ENCODE assay signal across 9 mouse cellular contexts in genomic region chr15:74004008-74004680, GRCm38 (mm10).
A peak's percentile ranks its signal among the peaks of the same experiment; 100 is the strongest.
DNase-seq lines count a peak whose midpoint lies in the region; ATAC-seq lines count a peak whose summit lies in the region.
"Had no signal": no experiment of that assay in that cellular context is flagged by ENCODE, and none has a peak within 500 bp of the region (broad histone marks: within the 10 kb centered on the region; RNA-seq: fewer than 3 reads in every experiment).

No protein-coding gene starts in this region.

- H3K4me3 ChIP-seq in hindbrain, embryonic 11.5 days (ENCODE audit: low read depth, low read length), result no peak overlapping the region
- H3K4me3 ChIP-seq in hindbrain, embryonic 16.5 days (ENCODE audit: low read length), result no peak overlapping the region

- H3K27ac ChIP-seq in hindbrain, embryonic 11.5 days (ENCODE audit: low read depth, low read length), result no peak overlapping the region
- no peak overlapping the region for H3K27ac ChIP-seq in hindbrain, embryonic 16.5 days (ENCODE audit: low read depth, low read length)

- intact Hi-C loops in gastrocnemius, postnatal 36 days (cut with DNase I), result no loop called here

- no peaks in the 10 kb centered on the region for H3K36me3 ChIP-seq in hindbrain, embryonic 11.5 days (ENCODE audit: control insufficient read depth, insufficient read depth, low read length)
- no peaks in the 10 kb centered on the region for H3K36me3 ChIP-seq in hindbrain, embryonic 16.5 days (ENCODE audit: control insufficient read depth, insufficient read depth, low read length)

- WGBS in hindbrain, embryonic 11.5 days, result 72% methylated on average over 7 of the region's 7 CpGs
- WGBS in hindbrain, embryonic 16.5 days, result 68% methylated on average over 7 of the region's 7 CpGs

- no peaks in the 10 kb centered on the region for H3K27me3 ChIP-seq in hindbrain, embryonic 11.5 days (ENCODE audit: control insufficient read depth, insufficient read depth, low read length)
- peaks cover 11% of the 10 kb centered on the region for H3K27me3 ChIP-seq in hindbrain, embryonic 16.5 days (replicated peaks; ENCODE audit: control insufficient read depth, insufficient read depth, low read length)

- H3K4me1 ChIP-seq in hindbrain, embryonic 11.5 days (replicated peaks; ENCODE audit: control insufficient read depth, insufficient read depth, low read length), result no peaks in the 10 kb centered on the region
- no peaks in the 10 kb centered on the region; the same call in 1 of the 2 replicates for H3K4me1 ChIP-seq in hindbrain, embryonic 16.5 days (ENCODE audit: control insufficient read depth, insufficient read depth, low read depth, low read length)

- no peaks in the 10 kb centered on the region for H3K9me3 ChIP-seq in hindbrain, embryonic 11.5 days (ENCODE audit: control insufficient read depth, low read length)
- H3K9me3 ChIP-seq in hindbrain, embryonic 16.5 days (ENCODE audit: control insufficient read depth, low read length), result no peaks in the 10 kb centered on the region

- H3K4me2 ChIP-seq in hindbrain, embryonic 11.5 days (replicated peaks; ENCODE audit: low read depth, low read length), result no peak overlapping the region
- H3K4me2 ChIP-seq in hindbrain, embryonic 16.5 days (ENCODE audit: low read length), result no peak overlapping the region

- peak; percentile 58 for DNase-seq in hindbrain, embryonic 11.5 days (ENCODE audit: low spot score)
- DNase-seq in 416B (ENCODE audit: low read depth), result peak; percentile 17
- DNase-seq in adrenal gland, postnatal 14 days, result peak; percentile 66
- peak; percentile 64 for DNase-seq in embryo, embryonic 11 days
- no peak for DNase-seq in spleen, adult 18-20 months
- no peak for DNase-seq in gastrocnemius, postnatal 36 days
- no peak for DNase-seq in layer of hippocampus, adult 8-10 months (ENCODE audit: low spot score in 2 of 2)
- DNase-seq: kidney, adult 9 months had no signal

- no peak for ATAC-seq in hindbrain, embryonic 11.5 days (ENCODE audit: low FRiP score)
- ATAC-seq in hindbrain, embryonic 16.5 days, result no peak

- H3K9ac ChIP-seq in hindbrain, embryonic 11.5 days (ENCODE audit: low read depth, low read length), result no peak overlapping the region
- no peak overlapping the region for H3K9ac ChIP-seq in hindbrain, embryonic 16.5 days (ENCODE audit: low read depth, low read length)

Comparison
In these comparisons a context has a peak if more than half of its experiments do, and no peak if none do; other contexts are left out.
1. DNase-seq: peak in hindbrain, embryonic 11.5 days (single experiment), 416B (single experiment), adrenal gland, postnatal 14 days (single experiment) and embryo, embryonic 11 days (single experiment); none in spleen, adult 18-20 months (0 of 2), gastrocnemius, postnatal 36 days (0 of 2) and layer of hippocampus, adult 8-10 months (0 of 2).